Mouse (Mus musculus): Measurements from ENCODE around the gene H2al1i. TPM values are rescaled to one million over a fixed set of nuclear protein-coding genes. Genes with fewer than 3 reads are reported as not detected.
"Not testable (repeated sequence)": the region's sequence is repeated elsewhere in the genome, so short reads cannot be mapped to it uniquely, and the experiment has no call there.

Gene H2al1i
- polyA plus RNA-seq, 1 experiment from 2014 or later = not detected

DNA sequence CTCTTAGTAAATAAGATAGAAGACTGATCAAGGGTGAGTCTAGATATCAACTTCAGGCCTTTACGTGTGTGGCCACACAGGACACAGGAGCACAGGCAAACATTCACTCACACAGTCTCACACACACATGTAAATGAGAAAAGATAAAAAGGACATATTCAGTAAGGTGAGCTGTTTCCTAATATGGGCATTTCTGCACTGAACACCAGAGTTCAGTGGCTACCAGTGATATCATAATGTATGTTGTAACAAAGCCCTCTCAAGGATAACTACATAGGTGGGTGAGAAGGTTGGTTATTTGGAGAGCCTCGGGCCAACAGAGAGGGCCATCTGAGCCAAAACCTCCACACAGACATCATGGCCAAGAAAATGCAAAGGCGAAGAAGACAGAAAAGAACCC, 12.8 kb upstream of the H2al1i start, which contains the start of gene H2al1e:
Gene H2al1e (plus strand): TSS at position 301 of the 400 bp plus-strand sequence.
- WGBS = no CpG with 5 or more reads among the region's 3 CpGs
- H3K4me3 ChIP-seq (ENCODE audit: low read depth, low read length); ATAC-seq (ENCODE audit: low FRiP score); H3K36me3 ChIP-seq (ENCODE audit: control insufficient read depth, insufficient read depth, low read length); H3K9ac ChIP-seq (ENCODE audit: low read length); H3K27ac ChIP-seq (ENCODE audit: low read depth, low read length); H3K4me2 ChIP-seq; H3K4me1 ChIP-seq (ENCODE audit: control insufficient read depth, insufficient read depth, low read length); DNase-seq (ENCODE audit: low spot score, missing footprints); H3K9me3 ChIP-seq (ENCODE audit: control insufficient read depth, low read length); H3K27me3 ChIP-seq (ENCODE audit: control insufficient read depth, insufficient read depth, low read length): not testable (repeated sequence)

DNA sequence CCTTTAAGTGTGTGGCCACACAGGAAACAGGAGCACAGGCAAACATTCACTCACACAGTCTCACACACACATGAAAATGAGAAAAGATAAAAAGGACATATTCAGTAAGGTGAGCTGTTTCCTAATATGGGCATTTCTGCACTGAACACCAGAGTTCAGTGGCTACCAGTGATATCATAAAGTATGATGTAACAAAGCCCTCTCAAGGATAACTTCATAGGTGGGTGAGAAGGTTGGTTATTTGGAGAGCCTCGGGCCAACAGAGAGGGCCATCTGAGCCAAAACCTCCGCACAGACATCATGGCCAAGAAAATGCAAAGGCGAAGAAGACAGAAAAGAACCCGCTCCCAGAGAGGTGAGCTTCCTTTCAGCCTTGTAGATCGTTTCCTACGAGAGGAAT, 9.6 kb upstream of the H2al1i start, which contains the start of gene H2al1f:
Gene H2al1f (plus strand): TSS at position 301 of the 400 bp plus-strand sequence.
- ATAC-seq (ENCODE audit: low FRiP score); H3K9me3 ChIP-seq (ENCODE audit: control insufficient read depth, low read length); H3K9ac ChIP-seq (ENCODE audit: low read length); H3K27me3 ChIP-seq (ENCODE audit: control insufficient read depth, insufficient read depth, low read length); H3K4me3 ChIP-seq (ENCODE audit: low read depth, low read length); H3K27ac ChIP-seq (ENCODE audit: low read depth, low read length); H3K4me2 ChIP-seq; DNase-seq (ENCODE audit: low spot score, missing footprints); H3K36me3 ChIP-seq (ENCODE audit: control insufficient read depth, insufficient read depth, low read length); H3K4me1 ChIP-seq (ENCODE audit: control insufficient read depth, insufficient read depth, low read length): not testable (repeated sequence)
- no CpG with 5 or more reads among the region's 6 CpGs for WGBS

- WGBS = no CpG with 5 or more reads among the region's 3 CpGs
- H3K4me2 ChIP-seq; H3K9me3 ChIP-seq (ENCODE audit: control insufficient read depth, low read length); H3K36me3 ChIP-seq (ENCODE audit: control insufficient read depth, insufficient read depth, low read length); H3K4me1 ChIP-seq (ENCODE audit: control insufficient read depth, insufficient read depth, low read length); H3K27me3 ChIP-seq (ENCODE audit: control insufficient read depth, insufficient read depth, low read length); H3K4me3 ChIP-seq (ENCODE audit: low read depth, low read length); H3K27ac ChIP-seq (ENCODE audit: low read depth, low read length); ATAC-seq (ENCODE audit: low FRiP score); DNase-seq (ENCODE audit: low spot score, missing footprints); H3K9ac ChIP-seq (ENCODE audit: low read length): not testable (repeated sequence)
Measured at GRCm38 (mm10) chrX:11317956-11318355, 6.5 kb upstream of the H2al1i start, which contains the start of gene H2al1g. Gene H2al1g (plus strand): TSS chrX:11318256.

GRCm38 (mm10) chrX:11321192-11321591, 3.3 kb upstream of the H2al1i start, which contains the start of gene H2al1h:
Gene H2al1h (plus strand): TSS chrX:11321492.
- not testable (repeated sequence) for H3K27ac ChIP-seq (ENCODE audit: low read depth, low read length); H3K36me3 ChIP-seq (ENCODE audit: control insufficient read depth, insufficient read depth, low read length); H3K4me1 ChIP-seq (ENCODE audit: control insufficient read depth, insufficient read depth, low read length); H3K27me3 ChIP-seq (ENCODE audit: control insufficient read depth, insufficient read depth, low read length); H3K9me3 ChIP-seq (ENCODE audit: control insufficient read depth, low read length); DNase-seq (ENCODE audit: low spot score, missing footprints); ATAC-seq (ENCODE audit: low FRiP score); H3K4me3 ChIP-seq (ENCODE audit: low read depth, low read length); H3K4me2 ChIP-seq; H3K9ac ChIP-seq (ENCODE audit: low read length)
- WGBS = no CpG with 5 or more reads among the region's 6 CpGs

DNA sequence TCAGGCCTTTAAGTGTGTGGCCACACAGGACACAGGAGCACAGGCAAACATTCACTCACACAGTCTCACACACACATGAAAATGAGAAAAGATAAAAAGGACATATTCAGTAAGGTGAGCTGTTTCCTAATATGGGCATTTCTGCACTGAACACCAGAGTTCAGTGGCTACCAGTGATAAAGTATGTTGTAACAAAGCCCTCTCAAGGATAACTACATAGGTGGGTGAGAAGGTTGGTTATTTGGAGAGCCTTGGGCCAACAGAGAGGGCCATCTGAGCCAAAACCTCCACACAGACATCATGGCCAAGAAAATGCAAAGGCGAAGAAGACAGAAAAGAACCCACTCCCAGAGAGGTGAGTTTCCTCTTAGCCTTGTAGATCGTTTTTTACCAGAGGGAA, 3.1 kb downstream of the H2al1i start, which contains the start of gene H2al1j:
Gene H2al1j (plus strand): TSS at position 301 of the 400 bp plus-strand sequence.
- H3K4me1 ChIP-seq (ENCODE audit: control insufficient read depth, insufficient read depth, low read length); ATAC-seq (ENCODE audit: low FRiP score): not testable (repeated sequence)
- 84% methylated on average over 2 of the region's 2 CpGs for WGBS

GRCm38 (mm10) chrX:11345762-11346161, 21.3 kb downstream of the H2al1i start:
- Histone ChIP-seq H3K9me3 (ENCODE audit: control insufficient read depth, low read length) (no peaks in the 10 kb centered on the region), H3K9ac (ENCODE audit: low read length) (no peak overlapping the region), H3K4me2 (no peak overlapping the region), H3K27me3 (ENCODE audit: control insufficient read depth, insufficient read depth, low read length) (no peaks in the 10 kb centered on the region), H3K27ac (ENCODE audit: low read depth, low read length) (no peak overlapping the region), H3K4me1 (ENCODE audit: control insufficient read depth, insufficient read depth, low read length) (no peaks in the 10 kb centered on the region), H3K4me3 (ENCODE audit: low read depth, low read length) (no peak overlapping the region), H3K36me3 (ENCODE audit: control insufficient read depth, insufficient read depth, low read length) (no peaks in the 10 kb centered on the region)
- ATAC-seq (ENCODE audit: low FRiP score) (no peak), DNase-seq (ENCODE audit: low spot score, missing footprints) (no peak)
- WGBS = 72% methylated on average over 9 of the region's 9 CpGs

More for the DNA sequence above, 3.1 kb downstream of the H2al1i start, which contains the start of gene H2al1j:
- H3K27me3 ChIP-seq (ENCODE audit: control insufficient read depth, insufficient read depth, low read length); H3K9me3 ChIP-seq (ENCODE audit: control insufficient read depth, low read length); H3K36me3 ChIP-seq (ENCODE audit: control insufficient read depth, insufficient read depth, low read length); H3K27ac ChIP-seq (ENCODE audit: low read depth, low read length); H3K9ac ChIP-seq (ENCODE audit: low read length); H3K4me2 ChIP-seq; DNase-seq (ENCODE audit: low spot score, missing footprints); H3K4me3 ChIP-seq (ENCODE audit: low read depth, low read length): not testable (repeated sequence)

DNA sequence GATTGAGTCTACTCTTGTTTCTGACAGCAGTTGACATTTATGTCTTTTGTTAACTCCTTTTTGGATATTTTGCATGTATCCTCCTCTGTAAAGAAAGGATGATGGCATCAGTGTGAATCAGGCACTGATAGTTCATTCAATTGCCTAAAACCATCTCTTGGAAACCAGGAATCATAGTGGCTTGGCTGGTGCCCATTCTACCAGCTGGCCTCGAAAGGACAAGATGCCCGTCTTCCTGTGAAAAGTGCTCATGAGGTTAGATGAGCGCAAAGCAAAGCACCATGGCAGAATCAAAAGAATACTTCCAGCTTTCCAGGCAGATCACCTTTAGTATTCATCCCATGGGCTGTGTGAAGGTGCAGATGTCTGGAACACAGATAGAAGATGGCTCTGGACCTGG, 22.3 kb downstream of the H2al1i start:
- H3K4me3 ChIP-seq (ENCODE audit: low read depth, low read length) = no peak overlapping the region
- no peaks in the 10 kb centered on the region for H3K36me3 ChIP-seq (ENCODE audit: control insufficient read depth, insufficient read depth, low read length)
- whole genome bisulfite sequencing = 96% methylated on average over 3 of the region's 3 CpGs
- ATAC-seq (ENCODE audit: low FRiP score) (no peak), DNase-seq (ENCODE audit: low spot score, missing footprints) (no peak)
- H3K4me2 ChIP-seq = no peak overlapping the region
- no peak overlapping the region for H3K27ac ChIP-seq (ENCODE audit: low read depth, low read length)
- H3K9me3 ChIP-seq (ENCODE audit: control insufficient read depth, low read length) = no peaks in the 10 kb centered on the region
- H3K9ac ChIP-seq (ENCODE audit: low read length) = no peak overlapping the region
- H3K27me3 ChIP-seq (ENCODE audit: control insufficient read depth, insufficient read depth, low read length) = no peaks in the 10 kb centered on the region
- H3K4me1 ChIP-seq (ENCODE audit: control insufficient read depth, insufficient read depth, low read length) = no peaks in the 10 kb centered on the region

DNA sequence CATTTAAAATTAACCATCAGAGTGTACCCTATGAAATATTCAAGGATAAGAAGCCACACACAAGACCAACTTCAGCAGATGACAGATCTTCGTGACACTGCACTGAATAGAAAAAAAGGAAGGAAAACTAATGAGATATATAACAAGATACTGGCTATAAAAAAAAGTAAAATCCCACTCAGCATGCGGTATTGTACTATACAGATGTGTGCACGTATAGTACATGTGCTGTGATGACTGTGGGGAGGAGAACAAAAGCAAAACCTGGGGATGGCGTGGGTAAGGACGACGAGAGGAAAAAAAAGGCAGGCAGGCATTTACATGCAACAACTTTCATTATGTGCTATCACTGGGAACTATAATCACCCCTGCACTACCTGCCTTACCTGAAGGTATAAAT, 36.4 kb downstream of the H2al1i start:
- DNase-seq (ENCODE audit: low spot score, missing footprints) = no peak
- 83% methylated on average over 6 of the region's 6 CpGs for WGBS
- H3K4me2 ChIP-seq = no peak overlapping the region
- ATAC-seq (ENCODE audit: low FRiP score) = no peak
- H3K9me3 ChIP-seq (ENCODE audit: control insufficient read depth, low read length) = no peaks in the 10 kb centered on the region
- no peak overlapping the region for H3K4me3 ChIP-seq (ENCODE audit: low read depth, low read length)
- H3K36me3 ChIP-seq (ENCODE audit: control insufficient read depth, insufficient read depth, low read length) = no peaks in the 10 kb centered on the region
- no peak overlapping the region for H3K9ac ChIP-seq (ENCODE audit: low read length)
- H3K4me1 ChIP-seq (ENCODE audit: control insufficient read depth, insufficient read depth, low read length) = no peaks in the 10 kb centered on the region
- peaks cover 3% of the 10 kb centered on the region; the same call in 1 of the 2 replicates for H3K27me3 ChIP-seq (ENCODE audit: control insufficient read depth, insufficient read depth, low read length)
- no peak overlapping the region for H3K27ac ChIP-seq (ENCODE audit: low read depth, low read length)

DNA sequence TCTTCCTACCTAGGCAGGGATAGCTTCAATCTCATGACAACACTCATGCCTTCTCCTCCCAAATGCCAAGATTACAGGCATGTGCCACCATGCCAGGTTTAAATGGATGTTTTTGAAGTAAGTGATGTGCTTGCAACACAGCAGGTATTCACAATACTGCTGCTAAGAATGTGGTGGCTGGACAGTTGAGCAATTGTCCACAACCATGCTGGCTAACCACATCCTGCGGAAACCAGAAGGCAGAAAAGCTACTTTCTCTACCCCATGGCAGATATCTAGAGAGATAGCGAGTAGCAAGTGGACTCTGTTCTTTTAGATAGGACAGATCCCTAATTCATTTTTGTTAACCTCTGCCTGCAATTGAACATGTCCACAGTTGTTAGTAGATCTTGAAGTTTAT, 36.8 kb downstream of the H2al1i start:
- H3K4me1 ChIP-seq (ENCODE audit: control insufficient read depth, insufficient read depth, low read length) = no peaks in the 10 kb centered on the region
- no peak for ATAC-seq (ENCODE audit: low FRiP score)
- no peaks in the 10 kb centered on the region for H3K36me3 ChIP-seq (ENCODE audit: control insufficient read depth, insufficient read depth, low read length)
- H3K9me3 ChIP-seq (ENCODE audit: control insufficient read depth, low read length) = no peaks in the 10 kb centered on the region
- H3K27ac ChIP-seq (ENCODE audit: low read depth, low read length) = no peak overlapping the region
- no peak overlapping the region for H3K4me3 ChIP-seq (ENCODE audit: low read depth, low read length)
- H3K9ac ChIP-seq (ENCODE audit: low read length) = no peak overlapping the region
- H3K27me3 ChIP-seq (ENCODE audit: control insufficient read depth, insufficient read depth, low read length) = peaks cover 3% of the 10 kb centered on the region; the same call in 1 of the 2 replicates
- H3K4me2 ChIP-seq = no peak overlapping the region
- no peak for DNase-seq (ENCODE audit: low spot score, missing footprints)
- 91% methylated on average over 2 of the region's 2 CpGs for WGBS

All from midbrain, embryonic 11.5 days (tissue).